Mouse (Mus musculus) olfactory bulb, adult 2 months (tissue): ENCODE measurements at regions not wholly inside any gene's neighbourhood (a gene's known extent, or its start where the extent isn't known, plus 50 kb on each side); places are given as distances from the start of the nearest gene placed in this dataset.

Source experiments
- H3K27ac ChIP-seq: fragments of 200-500 bp; 2 replicates; pipeline ENCODE4 v1.5.1; 2012; ENCODE audit warnings: low read depth, low read length; ENCODE audit not compliant: insufficient read depth
- H3K4me1 ChIP-seq: fragments of 200-500 bp; 2 replicates; pipeline ENCODE4 v1.6.1; 2012; ENCODE audit warnings: low read length; ENCODE audit not compliant: control insufficient read depth, insufficient read depth
- H3K4me3 ChIP-seq: fragments of 200-500 bp; 2 replicates; pipeline ENCODE4 v1.5.1; 2012; ENCODE audit warnings: mild to moderate bottlenecking, low read depth, low read length, moderate library complexity; ENCODE audit not compliant: insufficient read depth
- CTCF ChIP-seq: fragments of 200-500 bp; IDR thresholded peaks from 2 replicates; pipeline ENCODE4 v1.5.1; 2012; ENCODE audit warnings: low read depth, mild to moderate bottlenecking, low read length, moderate library complexity; ENCODE audit not compliant: insufficient read depth
- POLR2A ChIP-seq: fragments of 200-500 bp; IDR thresholded peaks from 2 replicates; pipeline ENCODE4 v1.6.1; 2012; ENCODE audit warnings: mild to moderate bottlenecking, low read depth, low read length, moderate library complexity; ENCODE audit not compliant: insufficient read depth
- WGBS: fragments of 180-500 bp; shearing (Covaris S2); methylation state at CpG from one replicate; pipeline ENCODE4 v1.1.7; 2018; 5-methylcytosine and 5-hydroxymethylcytosine counted together

GRCm38 (mm10) chr1:89385111-89385510, 69.5 kb upstream of the Agap1 start:
- no peak overlapping the region for H3K4me3 ChIP-seq
- peaks cover 2% of the 10 kb centered on the region; the same call in 1 of the 2 replicates for H3K4me1 ChIP-seq
- TF ChIP-seq POLR2A: no peak
- no peak for TF ChIP-seq CTCF
- WGBS: 56% methylated on average over 6 of the region's 6 CpGs
- no peak overlapping the region for H3K27ac ChIP-seq

- WGBS: 82% methylated on average over 4 of the region's 4 CpGs
- TF ChIP-seq CTCF: no peak
- no peak for TF ChIP-seq POLR2A
- H3K4me1 ChIP-seq: no peaks in the 10 kb centered on the region
Observed at GRCm38 (mm10) chr1:89392711-89393110, 61.9 kb upstream of the Agap1 start.

GRCm38 (mm10) chr1:89394471-89394870, 60.1 kb upstream of the Agap1 start:
- Histone ChIP-seq H3K4me1 (no peaks in the 10 kb centered on the region), H3K27ac (no peak overlapping the region), H3K4me3 (no peak overlapping the region)
- WGBS: 83% methylated on average over 7 of the region's 7 CpGs
- no peak for TF ChIP-seq CTCF
- no peak for TF ChIP-seq POLR2A

More at GRCm38 (mm10) chr1:89392711-89393110, 61.9 kb upstream of the Agap1 start:
- Histone ChIP-seq H3K4me3 (no peak overlapping the region), H3K27ac (no peak overlapping the region)

GRCm38 (mm10) chr1:89400734-89401202, 53.8 kb upstream of the Agap1 start:
- TF ChIP-seq CTCF (no peak), POLR2A (no peak)
- Histone ChIP-seq H3K4me1 (0 out of 2 replicates have a peak, but pooled peaks cover 6% of the 10 kb centered on the region), H3K27ac (no peak overlapping the region), H3K4me3 (no peak overlapping the region)
- 57% methylated on average over 10 of the region's 10 CpGs for WGBS

GRCm38 (mm10) chr1:89402513-89403210, 51.9 kb upstream of the Agap1 start:
- TF ChIP-seq CTCF (no peak), POLR2A (no peak)
- Histone ChIP-seq H3K4me3 (no peak overlapping the region), H3K27ac (no peak overlapping the region), H3K4me1 (0 out of 2 replicates have a peak, but pooled peaks cover 6% of the 10 kb centered on the region)
- 70% methylated on average over 5 of the region's 5 CpGs for WGBS

GRCm38 (mm10) chr1:89403551-89404050, 51.0 kb upstream of the Agap1 start:
- H3K4me1 ChIP-seq: 0 out of 2 replicates have a peak, but pooled peaks cover 6% of the 10 kb centered on the region
- no peak overlapping the region for H3K27ac ChIP-seq
- 88% methylated on average over 7 of the region's 7 CpGs for WGBS
- TF ChIP-seq CTCF (no peak), POLR2A (no peak)
- H3K4me3 ChIP-seq: no peak overlapping the region
